Mouse (Mus musculus) kidney, adult 2 months (tissue): Measurements from ENCODE around the gene Basp1. TPM values are rescaled to one million over a fixed set of nuclear protein-coding genes. Genes with fewer than 3 reads are reported as not detected.
A peak's percentile ranks its signal among the peaks of the same experiment; 100 is the strongest.

Source experiments
- DNase-seq: peaks from one replicate; pipeline ENCODE4 v3.0.0; 2021
- H3K27ac ChIP-seq: fragments of 200-500 bp; 2 replicates; pipeline ENCODE4 v1.5.1; 2012; ENCODE audit warnings: low read depth, low read length, control low read depth, inconsistent platforms; ENCODE audit not compliant: insufficient read depth
- H3K27me3 ChIP-seq: fragments of 200-500 bp; replicated peaks from 2 replicates; pipeline ENCODE4 v1.6.1; 2012; ENCODE audit warnings: mild to moderate bottlenecking, moderate library complexity, low read length, inconsistent platforms; ENCODE audit not compliant: control insufficient read depth, insufficient read depth
- H3K36me3 ChIP-seq: fragments of 200-500 bp; 2 replicates; pipeline ENCODE4 v1.6.1; 2012; ENCODE audit warnings: mild to moderate bottlenecking, moderate library complexity, low read length, inconsistent platforms; ENCODE audit not compliant: control insufficient read depth, insufficient read depth
- H3K4me1 ChIP-seq: fragments of 200-500 bp; 2 replicates; pipeline ENCODE4 v1.6.1; 2011; ENCODE audit warnings: low read length; ENCODE audit not compliant: control insufficient read depth, insufficient read depth
- H3K4me3 ChIP-seq: fragments of 200-500 bp; 2 replicates; pipeline ENCODE4 v1.5.1; 2011; ENCODE audit warnings: mild to moderate bottlenecking, low read depth, low read length, control low read depth; ENCODE audit not compliant: insufficient read depth
- CTCF ChIP-seq: fragments of 200-500 bp; conservative IDR thresholded peaks from 2 replicates; pipeline ENCODE4 v1.5.1; 2011; ENCODE audit warnings: low read depth, mild to moderate bottlenecking, control low read depth, low read length, moderate library complexity, mixed read lengths; ENCODE audit not compliant: insufficient read depth, insufficient read length
- POLR2A ChIP-seq: fragments of 200-500 bp; IDR thresholded peaks from one replicate; pipeline ENCODE4 v1.6.1; 2011; ENCODE audit warnings: low read depth, low read length, control low read depth
- WGBS: fragments of 180-500 bp; shearing (Covaris S2); methylation state at CpG from one replicate; pipeline ENCODE4 v1.1.7; 2018; 5-methylcytosine and 5-hydroxymethylcytosine counted together
- polyA plus RNA-seq: library from polyadenylated mRNA; depleted of rRNA; stranded (reverse); fragments of >200 nt; gene quantifications from 2 replicates; pipeline ENCODE4 v1.2.3, GENCODE M21; 2012

The Basp1 gene
- polyA plus RNA-seq, 1 experiment = 2.7 TPM

- H3K27ac ChIP-seq = no peak overlapping the region
- no peaks in the 10 kb centered on the region for H3K4me1 ChIP-seq
- WGBS = 23% methylated on average over 96 of the region's 97 CpGs
- no peak for DNase-seq
- TF ChIP-seq POLR2A (no peak), CTCF (no peak)
- peak overlapping the region; percentile 42 for H3K4me3 ChIP-seq
- 0 out of 2 replicates have a peak, but pooled peaks cover 2% of the 10 kb centered on the region for H3K27me3 ChIP-seq
- no peaks in the 10 kb centered on the region for H3K36me3 ChIP-seq
Observed at GRCm38 (mm10) chr15:25364160-25364818, 49.3 kb downstream of the Basp1 start.

GRCm38 (mm10) chr15:25363636-25364035 is 49.9 kb downstream of the Basp1 start:
- Histone ChIP-seq H3K27me3 (0 out of 2 replicates have a peak, but pooled peaks cover 2% of the 10 kb centered on the region), H3K36me3 (no peaks in the 10 kb centered on the region), H3K27ac (no peak overlapping the region), H3K4me1 (no peaks in the 10 kb centered on the region), H3K4me3 (no peak overlapping the region)
- DNase-seq = no peak
- WGBS = 92% methylated on average over 9 of the region's 9 CpGs
- TF ChIP-seq POLR2A = no peak

- no peaks in the 10 kb centered on the region for H3K36me3 ChIP-seq
- WGBS = 69% methylated on average over 5 of the region's 5 CpGs
Observed at GRCm38 (mm10) chr15:25360825-25361224, 52.7 kb downstream of the Basp1 start.

GRCm38 (mm10) chr15:25358680-25359097 is 54.9 kb downstream of the Basp1 start:
- 46% methylated on average over 14 of the region's 14 CpGs for WGBS
- Histone ChIP-seq H3K27me3 (no peaks in the 10 kb centered on the region), H3K4me3 (no peak overlapping the region), H3K27ac (no peak overlapping the region), H3K36me3 (no peaks in the 10 kb centered on the region), H3K4me1 (no peaks in the 10 kb centered on the region)
- TF ChIP-seq CTCF = no peak
- no peak for TF ChIP-seq POLR2A
- no peak for DNase-seq

More at GRCm38 (mm10) chr15:25360825-25361224, 52.7 kb downstream of the Basp1 start:
- Histone ChIP-seq H3K4me1 (no peaks in the 10 kb centered on the region), H3K4me3 (no peak overlapping the region), H3K27me3 (0 out of 2 replicates have a peak, but pooled peaks cover 2% of the 10 kb centered on the region), H3K27ac (no peak overlapping the region)
- no peak for DNase-seq
- TF ChIP-seq CTCF (no peak), POLR2A (no peak)

GRCm38 (mm10) chr15:25355339-25355738 is 58.2 kb downstream of the Basp1 start:
- Histone ChIP-seq H3K36me3 (no peaks in the 10 kb centered on the region), H3K4me1 (no peaks in the 10 kb centered on the region), H3K27me3 (no peaks in the 10 kb centered on the region), H3K4me3 (no peak overlapping the region), H3K27ac (no peak overlapping the region)
- TF ChIP-seq POLR2A = no peak
- no peak for TF ChIP-seq CTCF
- 84% methylated on average over 5 of the region's 5 CpGs for WGBS
- DNase-seq = no peak

- Histone ChIP-seq H3K27me3 (no peaks in the 10 kb centered on the region), H3K27ac (no peak overlapping the region), H3K4me3 (no peak overlapping the region), H3K36me3 (no peaks in the 10 kb centered on the region), H3K4me1 (no peaks in the 10 kb centered on the region)
- 80% methylated on average over 6 of the region's 6 CpGs for WGBS
- no peak for DNase-seq
- TF ChIP-seq POLR2A (no peak), CTCF (no peak)
Observed at GRCm38 (mm10) chr15:25354738-25355137, 58.8 kb downstream of the Basp1 start.

- whole genome bisulfite sequencing = 70% methylated on average over 6 of the region's 6 CpGs
- Histone ChIP-seq H3K36me3 (no peaks in the 10 kb centered on the region), H3K4me3 (no peak overlapping the region), H3K27me3 (no peaks in the 10 kb centered on the region), H3K4me1 (no peaks in the 10 kb centered on the region), H3K27ac (no peak overlapping the region)
- no peak for DNase-seq
- TF ChIP-seq CTCF (no peak), POLR2A (no peak)
Observed at GRCm38 (mm10) chr15:25353498-25353897, 60.1 kb downstream of the Basp1 start.

GRCm38 (mm10) chr15:25343263-25343662 is 70.3 kb downstream of the Basp1 start:
- H3K4me3 ChIP-seq = no peak overlapping the region
- no peaks in the 10 kb centered on the region for H3K27me3 ChIP-seq
- 44% methylated on average over 6 of the region's 6 CpGs for WGBS
- TF ChIP-seq POLR2A = no peak
- no peak for TF ChIP-seq CTCF
- no peak overlapping the region for H3K27ac ChIP-seq
- peak; percentile 11 for DNase-seq
- H3K4me1 ChIP-seq = no peaks in the 10 kb centered on the region
- no peaks in the 10 kb centered on the region for H3K36me3 ChIP-seq
